Mouse (Mus musculus) cerebellum, adult 2 months (tissue): Measurements from ENCODE around the gene Kcnk2. TPM values are rescaled to one million over a fixed set of nuclear protein-coding genes. Genes with fewer than 3 reads are reported as not detected.

ENCODE experiments used
- DNase-seq, 2 experiments: peaks; one replicate each; pipeline ENCODE4 v3.0.0; 2021
- H3K27ac ChIP-seq: fragments of 200-500 bp; 2 replicates; pipeline ENCODE4 v1.5.1; 2012; ENCODE audit warnings: low read length, control low read depth, inconsistent platforms; ENCODE audit not compliant: insufficient read depth
- H3K27me3 ChIP-seq: fragments of 200-500 bp; 2 replicates; pipeline ENCODE4 v1.6.1; 2012; ENCODE audit warnings: inconsistent platforms, mild to moderate bottlenecking, low read length, moderate library complexity; ENCODE audit not compliant: control insufficient read depth, insufficient read depth
- H3K4me1 ChIP-seq: fragments of 200-500 bp; 2 replicates; pipeline ENCODE4 v1.6.1; 2011; ENCODE audit warnings: low read length; ENCODE audit not compliant: control insufficient read depth, insufficient read depth
- H3K4me3 ChIP-seq: fragments of 200-500 bp; replicated peaks from 2 replicates; pipeline ENCODE3; 2011; ENCODE audit warnings: mild to moderate bottlenecking, low read depth, low read length, control low read depth; ENCODE audit not compliant: insufficient read depth
- CTCF ChIP-seq: fragments of 200-500 bp; IDR thresholded peaks from 2 replicates; pipeline ENCODE4 v1.5.1; 2011; ENCODE audit warnings: low read depth, mild to moderate bottlenecking, control low read depth, low read length, moderate library complexity, borderline replicate concordance; ENCODE audit not compliant: insufficient read depth
- POLR2A ChIP-seq: fragments of 200-500 bp; IDR thresholded peaks from 2 replicates; pipeline ENCODE4 v1.6.1; 2011; ENCODE audit warnings: low read length, control low read depth, borderline replicate concordance; ENCODE audit not compliant: insufficient read depth
- WGBS: fragments of 180-500 bp; shearing (Covaris S2); methylation state at CpG from one replicate; pipeline ENCODE4 v1.1.7; 2018; 5-methylcytosine and 5-hydroxymethylcytosine counted together
- polyA plus RNA-seq: library from polyadenylated mRNA; depleted of rRNA; stranded (reverse); fragments of >200 nt; gene quantifications from 2 replicates; pipeline ENCODE4 v1.2.3, GENCODE M21; 2012

The Kcnk2 gene
- polyA plus RNA-seq, 1 experiment, result 12.3 TPM

GRCm38 (mm10) chr1:189165756-189166155 lies 236.3 kb downstream of the Kcnk2 start:
- TF ChIP-seq POLR2A (no peak), CTCF (no peak)
- H3K27ac ChIP-seq, result no peak overlapping the region
- H3K4me3 ChIP-seq, result no peak overlapping the region
- whole genome bisulfite sequencing, result 91% methylated on average over 6 of the region's 6 CpGs
- no peaks in the 10 kb centered on the region for H3K4me1 ChIP-seq
- no peaks in the 10 kb centered on the region for H3K27me3 ChIP-seq
- no peak for DNase-seq

GRCm38 (mm10) chr1:189165141-189165540 lies 236.9 kb downstream of the Kcnk2 start:
- no peak for TF ChIP-seq POLR2A
- no peak for TF ChIP-seq CTCF
- no peaks in the 10 kb centered on the region for H3K27me3 ChIP-seq
- H3K27ac ChIP-seq, result no peak overlapping the region
- H3K4me1 ChIP-seq, result no peaks in the 10 kb centered on the region
- no peak for DNase-seq
- WGBS, result 79% methylated on average over 6 of the region's 6 CpGs
- no peak overlapping the region for H3K4me3 ChIP-seq

- no peak for DNase-seq
- Histone ChIP-seq H3K27me3 (no peaks in the 10 kb centered on the region), H3K27ac (no peak overlapping the region), H3K4me3 (no peak overlapping the region), H3K4me1 (no peaks in the 10 kb centered on the region)
- WGBS, result 78% methylated on average over 4 of the region's 4 CpGs
- TF ChIP-seq CTCF (no peak), POLR2A (no peak)
Observed at GRCm38 (mm10) chr1:189164721-189165120, 237.4 kb downstream of the Kcnk2 start.

- H3K27me3 ChIP-seq, result no peaks in the 10 kb centered on the region
- no peak for DNase-seq
- TF ChIP-seq POLR2A (no peak), CTCF (no peak)
- no peak overlapping the region for H3K4me3 ChIP-seq
- WGBS, result 93% methylated on average over 2 of the region's 2 CpGs
- no peak overlapping the region for H3K27ac ChIP-seq
- no peaks in the 10 kb centered on the region for H3K4me1 ChIP-seq
Observed at GRCm38 (mm10) chr1:189164241-189164640, 237.8 kb downstream of the Kcnk2 start.
